Mouse (Mus musculus): ENCODE data around the gene Nrip2.

- TF ChIP-seq CTCF (conservative IDR thresholded peaks at IDR 0.05; ENCODE audit: low read length) (no peak), POU5F1 (IDR thresholded peaks at IDR 0.05; ENCODE audit: borderline replicate concordance, low read length) (no peak)
Measured at GRCm38 (mm10) chr6:128363007-128363825, 35.9 kb upstream of the Nrip2 start.

Measured in E14TG2a.4 (cell line).